Mouse (Mus musculus) bone marrow macrophage, adult 2 months (primary cell): ENCODE measurements around the gene Ttbk1. TPM values are rescaled to one million over a fixed set of nuclear protein-coding genes. Genes with fewer than 3 reads are reported as not detected.
"Not testable (repeated sequence)": the region's sequence is repeated elsewhere in the genome, so short reads cannot be mapped to it uniquely, and the experiment has no call there.

Experiments used
- H3K27ac ChIP-seq: 2 replicates; pipeline ENCODE4 v1.5.1; 2012; ENCODE audit warnings: low read depth, low read length; ENCODE audit not compliant: insufficient read depth
- H3K4me1 ChIP-seq: 2 replicates; pipeline ENCODE4 v1.6.1; 2012; ENCODE audit warnings: low read length; ENCODE audit not compliant: control insufficient read depth, insufficient read depth
- H3K4me3 ChIP-seq: 2 replicates; pipeline ENCODE4 v1.5.1; 2012; ENCODE audit warnings: mild to moderate bottlenecking, low read length, moderate library complexity; ENCODE audit not compliant: insufficient read depth
- CTCF ChIP-seq: IDR thresholded peaks from 2 replicates; pipeline ENCODE4 v1.5.1; 2012; ENCODE audit warnings: low read depth, mild to moderate bottlenecking, low read length, moderate library complexity
- POLR2A ChIP-seq: IDR thresholded peaks from 2 replicates; pipeline ENCODE4 v1.6.1; 2012; ENCODE audit warnings: mild to moderate bottlenecking, low read depth, low read length, borderline replicate concordance
- polyA plus RNA-seq: library from polyadenylated mRNA; stranded (reverse); fragments of >200 nt; gene quantifications from 2 replicates; pipeline ENCODE4 v1.2.4, GENCODE M21; 2012; ENCODE audit not compliant: missing spikeins, insufficient read depth, insufficient read length

Gene Ttbk1
- polyA plus RNA-seq, 1 experiment: not detected

- no peaks in the 10 kb centered on the region for H3K4me1 ChIP-seq
- no peak overlapping the region for H3K4me3 ChIP-seq
- TF ChIP-seq CTCF: no peak
- H3K27ac ChIP-seq: no peak overlapping the region
Observed at GRCm38 (mm10) chr17:46503847-46504638, 16.6 kb upstream of the Ttbk1 start.

- TF ChIP-seq CTCF (no peak), POLR2A (no peak)
Observed at GRCm38 (mm10) chr17:46502775-46503174, 15.3 kb upstream of the Ttbk1 start.

GRCm38 (mm10) chr17:46497956-46498355 is 10.5 kb upstream of the Ttbk1 start:
- Histone ChIP-seq H3K4me3 (no peak overlapping the region), H3K27ac (no peak overlapping the region), H3K4me1 (peaks cover 9% of the 10 kb centered on the region)
- TF ChIP-seq POLR2A (no peak), CTCF (no peak)

More at GRCm38 (mm10) chr17:46502775-46503174, 15.3 kb upstream of the Ttbk1 start:
- Histone ChIP-seq H3K4me3 (no peak overlapping the region), H3K4me1 (peaks cover 5% of the 10 kb centered on the region), H3K27ac (no peak overlapping the region)

DNA sequence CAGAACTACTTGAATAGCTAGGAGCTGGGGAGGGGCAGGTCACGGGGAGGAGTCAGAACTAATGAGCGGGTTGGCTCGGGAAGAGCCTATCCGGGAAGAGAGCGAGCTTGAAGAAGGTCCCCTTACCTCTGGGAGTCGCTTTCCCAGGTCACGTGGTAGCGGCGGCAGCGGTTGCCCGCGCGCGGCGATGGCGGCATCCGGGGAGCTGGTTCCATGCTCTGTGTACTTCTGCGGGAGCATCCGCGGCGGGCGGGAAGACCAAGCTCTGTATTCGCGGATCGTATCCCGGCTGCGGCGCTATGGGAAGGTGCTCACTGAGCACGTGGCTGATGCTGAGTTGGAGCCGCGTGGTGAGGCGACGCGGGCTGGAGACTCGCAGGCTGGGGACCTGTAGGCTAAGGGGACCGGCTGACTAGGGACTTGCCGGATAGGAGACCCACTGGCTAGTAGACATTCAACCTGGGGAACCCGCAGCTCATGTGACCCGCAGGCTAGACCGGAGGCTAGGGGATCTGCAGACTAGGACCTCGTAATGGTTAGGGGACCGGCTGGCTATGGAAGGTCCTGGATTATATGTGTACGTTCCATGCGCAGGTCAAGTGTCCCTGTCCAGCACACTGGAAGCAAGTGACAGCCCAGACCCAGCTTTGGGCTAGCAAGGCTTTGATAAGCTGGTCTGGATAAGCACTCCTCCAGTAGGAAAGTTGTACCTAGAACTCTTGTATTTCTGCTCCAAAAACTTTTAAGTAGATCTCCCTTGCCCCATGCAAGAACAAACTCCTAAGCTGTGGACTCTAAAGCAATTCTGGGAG is 9.4 kb upstream of the Ttbk1 start, which contains the start of gene Dnph1:
Gene Dnph1, plus strand, starts transcription at position 89 of the 812 bp plus-strand sequence.
- Histone ChIP-seq H3K4me1 (peaks cover 9% of the 10 kb centered on the region), H3K4me3 (peak within 1 kb of the TSS; percentile 92), H3K27ac (no peak within 1 kb of the TSS)

GRCm38 (mm10) chr17:46496081-46496480 is 8.6 kb upstream of the Ttbk1 start:
- not testable (repeated sequence) for H3K4me3 ChIP-seq, H3K27ac ChIP-seq, H3K4me1 ChIP-seq

More for the DNA sequence above, 9.4 kb upstream of the Ttbk1 start, which contains the start of gene Dnph1:
- TF ChIP-seq POLR2A (no peak), CTCF (no peak)

GRCm38 (mm10) chr17:46495486-46495885 is 8.0 kb upstream of the Ttbk1 start:
- peaks cover 9% of the 10 kb centered on the region for H3K4me1 ChIP-seq
- H3K4me3 ChIP-seq: no peak overlapping the region
- no peak for TF ChIP-seq POLR2A
- no peak for TF ChIP-seq CTCF
- no peak overlapping the region for H3K27ac ChIP-seq

GRCm38 (mm10) chr17:46486995-46487394 is 480 bp downstream of the Ttbk1 start:
- TF ChIP-seq CTCF: no peak
- no peak for TF ChIP-seq POLR2A
- H3K27ac ChIP-seq: no peak overlapping the region
- peaks cover 3% of the 10 kb centered on the region; the same call in 1 of the 2 replicates for H3K4me1 ChIP-seq
- no peak overlapping the region for H3K4me3 ChIP-seq

- no peak overlapping the region for H3K27ac ChIP-seq
- TF ChIP-seq POLR2A: no peak
- TF ChIP-seq CTCF: no peak; the same call in 1 of the 2 replicates
- H3K4me3 ChIP-seq: peak overlapping the region; percentile 49; the same call in 1 of the 2 replicates
- peaks cover 3% of the 10 kb centered on the region; the same call in 1 of the 2 replicates for H3K4me1 ChIP-seq
Observed at GRCm38 (mm10) chr17:46484461-46484875, 3.0 kb downstream of the Ttbk1 start.

- TF ChIP-seq POLR2A (no peak), CTCF (no peak)
- H3K4me3 ChIP-seq: peak overlapping the region; percentile 49
- peaks cover 3% of the 10 kb centered on the region; the same call in 1 of the 2 replicates for H3K4me1 ChIP-seq
- H3K27ac ChIP-seq: no peak overlapping the region
Observed at GRCm38 (mm10) chr17:46484021-46484431, 3.4 kb downstream of the Ttbk1 start.

DNA sequence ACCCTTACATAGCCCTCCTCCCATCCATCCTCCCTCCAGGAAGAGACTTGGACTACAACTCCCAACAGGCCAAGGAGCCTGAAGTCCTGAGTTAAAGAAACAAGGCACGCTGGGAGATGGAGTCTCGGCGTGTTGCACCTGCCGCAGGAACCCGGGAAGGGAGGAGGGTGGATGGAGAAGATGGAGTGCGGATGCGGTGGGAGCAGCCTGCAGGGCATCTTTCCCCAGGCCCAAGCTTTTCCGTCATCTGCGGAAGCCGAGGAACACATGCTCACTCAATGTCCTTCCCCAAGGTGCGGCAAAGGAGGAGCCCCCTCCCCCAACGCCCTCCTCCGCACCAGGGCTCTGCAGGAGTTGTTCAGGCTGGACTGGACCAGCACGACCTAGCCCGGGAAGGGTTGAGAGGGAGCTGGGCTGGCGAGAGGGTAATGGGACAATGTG is 3.9 kb downstream of the Ttbk1 start:
- H3K4me3 ChIP-seq: peak overlapping the region; percentile 49
- H3K27ac ChIP-seq: no peak overlapping the region
- no peak for TF ChIP-seq CTCF
- no peak for TF ChIP-seq POLR2A
- H3K4me1 ChIP-seq: peaks cover 3% of the 10 kb centered on the region; the same call in 1 of the 2 replicates
